ENCODE assay signal across 8 mouse cellular contexts in the genomic region with DNA sequence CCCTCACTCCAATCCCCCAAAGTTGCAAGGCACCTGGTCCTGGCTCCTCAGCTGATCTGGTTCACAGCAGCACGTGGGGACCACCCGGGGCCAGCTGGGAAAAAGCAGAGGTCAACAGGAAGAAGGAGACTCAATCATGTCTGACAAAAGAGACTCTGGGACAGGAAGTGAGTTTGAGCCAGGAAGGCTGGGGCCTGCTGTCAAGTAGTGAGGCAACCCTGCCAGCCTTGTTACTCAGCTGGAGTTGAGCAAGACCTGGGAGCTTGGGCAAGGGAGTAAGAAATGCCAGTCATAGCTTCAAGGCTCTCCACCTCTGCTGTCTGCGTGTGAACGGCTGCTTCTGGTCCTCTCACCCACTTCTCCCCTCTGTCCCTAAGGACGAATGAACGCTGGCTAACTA. TPM values are rescaled to one million over a fixed set of nuclear protein-coding genes. Genes with fewer than 3 reads are reported as not detected.
DNase-seq lines count a peak whose midpoint lies in the region; ATAC-seq and TF ChIP-seq lines count a peak whose summit lies in the region.

A gene (minus strand): TSS at position 111 of the 400 bp plus-strand sequence.

- no peak within 1 kb of the TSS for H3K9ac ChIP-seq in embryonic facial prominence, embryonic 11.5 days (replicated peaks; ENCODE audit: low read length)
- no peak within 1 kb of the TSS for H3K9ac ChIP-seq in liver, embryonic 12.5 days

- no peaks in the 10 kb centered on the region for H3K4me1 ChIP-seq in embryonic facial prominence, embryonic 11.5 days (ENCODE audit: control insufficient read depth, insufficient read depth, low read length)
- H3K4me1 ChIP-seq in liver, embryonic 12.5 days = peaks cover 13% of the 10 kb centered on the region

- peak; percentile 24 for DNase-seq in ovary, adult 18-20 months (ENCODE audit: low spot score)
- no peak for DNase-seq in ovary, postnatal 14 days (ENCODE audit: low spot score)
- no peak for DNase-seq in embryonic facial prominence, embryonic 11.5 days (ENCODE audit: low spot score)
- DNase-seq in heart, adult 9 months (ENCODE audit: low spot score in 2 of 2) = peak; percentile 67 to 69
- peak; percentile 69 for DNase-seq in kidney, adult 9 months
- no peak for DNase-seq in frontal cortex, postnatal 25 days (ENCODE audit: low spot score in 2 of 2)

- no peaks in the 10 kb centered on the region for H3K36me3 ChIP-seq in embryonic facial prominence, embryonic 11.5 days (replicated peaks; ENCODE audit: control insufficient read depth, insufficient read depth, low read depth, low read length)
- H3K36me3 ChIP-seq in liver, embryonic 12.5 days = no peaks in the 10 kb centered on the region
- no peaks in the 10 kb centered on the region for H3K36me3 ChIP-seq in myocyte (ENCODE audit: control insufficient read depth, insufficient read depth)

- no peak within 1 kb of the TSS for H3K4me3 ChIP-seq in embryonic facial prominence, embryonic 11.5 days (ENCODE audit: low read depth, low read length)
- no peak within 1 kb of the TSS for H3K4me3 ChIP-seq in liver, embryonic 12.5 days
- no peak within 1 kb of the TSS for H3K4me3 ChIP-seq in myocyte

- no peak for ATAC-seq in embryonic facial prominence, embryonic 11.5 days (replicated peaks; ENCODE audit: insufficient number of reproducible peaks, low FRiP score, low TSS enrichment, low read depth)
- ATAC-seq in liver, embryonic 12.5 days = no peak

- H3K79me2 ChIP-seq in myocyte (ENCODE audit: control insufficient read depth, insufficient read depth) = no peaks in the 10 kb centered on the region

- 68% methylated on average over 6 of the region's 6 CpGs for WGBS in embryonic facial prominence, embryonic 11.5 days
- 33% methylated on average over 6 of the region's 6 CpGs for WGBS in liver, embryonic 12.5 days (ENCODE audit: insufficient replicate concordance)

- no peak within 1 kb of the TSS for H3K27ac ChIP-seq in embryonic facial prominence, embryonic 11.5 days (replicated peaks; ENCODE audit: low read depth, low read length)
- peak within 1 kb of the TSS; percentile 23; the same call in 1 of the 2 replicates for H3K27ac ChIP-seq in liver, embryonic 12.5 days

- no peak within 1 kb of the TSS for H3ac ChIP-seq in myocyte (ENCODE audit: control insufficient read depth, insufficient read length)

- TF ChIP-seq POLR2A in myocyte (IDR thresholded peaks at IDR 0.05; ENCODE audit: insufficient read length, low read depth) = no peak

- no peaks in the 10 kb centered on the region for H3K9me3 ChIP-seq in embryonic facial prominence, embryonic 11.5 days (replicated peaks; ENCODE audit: control insufficient read depth, low read length)
- H3K9me3 ChIP-seq in liver, embryonic 12.5 days (replicated peaks) = no peaks in the 10 kb centered on the region

- no peaks in the 10 kb centered on the region for H3K27me3 ChIP-seq in embryonic facial prominence, embryonic 11.5 days (ENCODE audit: control insufficient read depth, insufficient read depth, low read length)
- no peaks in the 10 kb centered on the region; the same call in 1 of the 2 replicates for H3K27me3 ChIP-seq in liver, embryonic 12.5 days (replicated peaks)
- no peaks in the 10 kb centered on the region for H3K27me3 ChIP-seq in myocyte (ENCODE audit: control insufficient read depth, insufficient read depth, insufficient read length)

- H3K4me2 ChIP-seq in embryonic facial prominence, embryonic 11.5 days (ENCODE audit: low read depth, low read length) = no peak within 1 kb of the TSS
- H3K4me2 ChIP-seq in liver, embryonic 12.5 days = no peak within 1 kb of the TSS
- H3K4me2 ChIP-seq in myocyte (ENCODE audit: low read depth) = peak within 1 kb of the TSS; percentile 50

TF ChIP-seq in myocyte, 11 proteins besides CTCF, POLR2A, EP300 and RAD21:
- TF ChIP-seq CEBPB (IDR thresholded peaks at IDR 0.05; ENCODE audit: insufficient read depth, poor library complexity, severe bottlenecking) (peak; percentile 85), SRF (IDR thresholded peaks at IDR 0.05; ENCODE audit: control insufficient read depth, insufficient read length, low read depth) (no peak)

RNA-seq across cellular contexts. Expression of the gene that starts here (rescaled TPM):
- polyA plus RNA-seq in embryonic facial prominence, embryonic 11.5 days (2014; fragmentation: Nextera tagmentation; extraction: Ambion mirVana) = 53.2 and 54.4 TPM in 2 replicates
- 40.4 and 42.0 TPM in 2 replicates for polyA plus RNA-seq in liver, embryonic 12.5 days (2016; fragmentation: Nextera tagmentation; extraction: Ambion mirVana)
- 36.7 TPM for polyA plus RNA-seq in myocyte (2012; fragmentation: generic; extraction: Trizol)

Comparison
In these comparisons a context has a peak if more than half of its experiments do, and no peak if none do; other contexts are left out.
1. DNase-seq: peak in ovary, adult 18-20 months (single experiment), heart, adult 9 months (2 of 2) and kidney, adult 9 months (single experiment); none in ovary, postnatal 14 days (single experiment), embryonic facial prominence, embryonic 11.5 days (single experiment) and frontal cortex, postnatal 25 days (0 of 2).